Mouse (Mus musculus) liver, embryonic 13.5 days (tissue): Measurements from ENCODE around the gene Olfr494. TPM values are rescaled to one million over a fixed set of nuclear protein-coding genes. Genes with fewer than 3 reads are reported as not detected.

Experiments used
- ATAC-seq: fragments of 200-750 bp; cut with Nextera tagmentation; 2 replicates; pipeline ENCODE4 v1.8.0; 2017; ENCODE audit warnings: low read depth, mild to moderate bottlenecking, moderate number of reproducible peaks, moderate library complexity
- DNase-seq: peaks from one replicate; pipeline ENCODE4 v3.0.0; 2022
- H3K27ac ChIP-seq: fragments of 300-500 bp; sonication (generic); 2 replicates; pipeline ENCODE4 v1.5.1; 2015; ENCODE audit warnings: moderate library complexity, mild to moderate bottlenecking, inconsistent platforms
- H3K27me3 ChIP-seq: fragments of 300-500 bp; sonication (generic); 2 replicates; pipeline ENCODE4 v1.6.1; 2015; ENCODE audit warnings: mild to moderate bottlenecking, inconsistent platforms
- H3K36me3 ChIP-seq: fragments of 300-500 bp; sonication (generic); 2 replicates; pipeline ENCODE4 v1.6.1; 2015; ENCODE audit warnings: mild to moderate bottlenecking, inconsistent platforms
- H3K4me1 ChIP-seq: fragments of 300-500 bp; sonication (generic); replicated peaks from 2 replicates; pipeline ENCODE4 v1.6.1; 2015; ENCODE audit warnings: inconsistent platforms
- H3K4me2 ChIP-seq: fragments of 300-500 bp; sonication (generic); 2 replicates; pipeline ENCODE4 v1.6.1; 2015; ENCODE audit warnings: inconsistent platforms, mild to moderate bottlenecking, moderate library complexity
- H3K4me3 ChIP-seq: fragments of 300-500 bp; sonication (generic); replicated peaks from 2 replicates; pipeline ENCODE4 v1.5.1; 2015; ENCODE audit warnings: mild to moderate bottlenecking, inconsistent platforms
- H3K9ac ChIP-seq: fragments of 300-500 bp; sonication (generic); 2 replicates; pipeline ENCODE4 v1.6.1; 2015; ENCODE audit warnings: mild to moderate bottlenecking, inconsistent platforms
- H3K9me3 ChIP-seq: fragments of 300-500 bp; sonication (generic); replicated peaks from 2 replicates; pipeline ENCODE4 v1.6.1; 2016; ENCODE audit warnings: inconsistent platforms
- WGBS: fragments of 180-500 bp; shearing (Covaris S2); methylation state at CpG from one replicate; pipeline ENCODE4 v1.1.7; 2015; ENCODE audit not compliant: insufficient replicate concordance; 5-methylcytosine and 5-hydroxymethylcytosine counted together
- polyA plus RNA-seq: library from polyadenylated mRNA; unstranded; fragments of >200 nt; fragmentation: Nextera tagmentation; extraction: Ambion mirVana; gene quantifications from 2 replicates; pipeline ENCODE4 v1.2.1, GENCODE M21; 2015

The Olfr494 gene
- polyA plus RNA-seq: not detected in 2 replicates

DNA sequence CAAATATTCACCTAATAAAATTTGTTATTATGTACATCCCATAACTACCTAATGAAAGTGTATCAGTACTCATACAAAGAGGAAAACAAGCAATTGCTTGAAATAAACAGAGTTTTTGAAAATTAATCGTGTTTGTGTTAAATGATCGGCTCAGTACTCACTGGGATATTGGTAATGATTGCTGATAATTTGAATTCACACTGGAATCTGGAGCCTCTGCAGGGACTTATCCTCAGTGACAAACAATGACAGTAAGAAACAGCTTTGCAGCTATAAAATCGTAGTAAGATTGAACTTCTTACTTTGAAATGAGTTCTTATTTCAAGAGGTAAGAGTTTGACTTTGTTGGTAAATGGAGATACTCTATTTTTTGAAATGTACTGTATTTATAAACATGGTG lies at the start of gene Olfr494:
Gene Olfr494, plus strand, starts transcription at position 301 of the 400 bp plus-strand sequence.
- no peaks in the 10 kb centered on the region for H3K27me3 ChIP-seq
- no peak within 1 kb of the TSS for H3K4me2 ChIP-seq
- no peaks in the 10 kb centered on the region for H3K4me1 ChIP-seq
- ATAC-seq (no peak), DNase-seq (no peak)
- no peak within 1 kb of the TSS for H3K4me3 ChIP-seq
- no peak within 1 kb of the TSS for H3K27ac ChIP-seq
- H3K9me3 ChIP-seq: no peaks in the 10 kb centered on the region
- no peaks in the 10 kb centered on the region for H3K36me3 ChIP-seq
- WGBS: 53% methylated on average over 3 of the region's 3 CpGs
- H3K9ac ChIP-seq: no peak within 1 kb of the TSS

DNA sequence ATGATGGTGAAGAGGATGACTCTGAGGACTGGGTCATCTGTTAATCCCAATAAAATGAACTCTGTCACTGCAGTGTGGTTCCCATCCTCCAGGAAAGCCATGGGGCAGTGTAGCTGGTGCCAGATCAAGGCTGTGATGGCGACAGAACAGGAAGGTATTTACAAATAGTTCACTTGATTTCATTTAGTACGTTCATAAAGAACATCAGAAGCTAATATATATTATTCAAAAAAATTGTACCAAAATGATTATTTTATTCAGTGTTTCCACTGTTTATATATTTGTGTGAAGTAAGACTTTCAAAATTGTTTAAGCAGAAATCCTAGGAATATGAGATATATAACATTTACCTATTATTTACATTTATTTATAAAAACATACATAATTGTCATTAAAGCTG lies 41.6 kb upstream of the Olfr494 start, which contains the start of gene Olfr492:
Gene Olfr492, minus strand, starts transcription at position 101 of the 400 bp plus-strand sequence.
- Histone ChIP-seq H3K4me1 (no peaks in the 10 kb centered on the region), H3K4me3 (no peak within 1 kb of the TSS), H3K27me3 (no peaks in the 10 kb centered on the region), H3K9me3 (no peaks in the 10 kb centered on the region), H3K27ac (no peak within 1 kb of the TSS), H3K9ac (no peak within 1 kb of the TSS), H3K4me2 (no peak within 1 kb of the TSS), H3K36me3 (no peaks in the 10 kb centered on the region)
- DNase-seq: no peak
- ATAC-seq: no peak
- WGBS: 58% methylated on average over 2 of the region's 2 CpGs

DNA sequence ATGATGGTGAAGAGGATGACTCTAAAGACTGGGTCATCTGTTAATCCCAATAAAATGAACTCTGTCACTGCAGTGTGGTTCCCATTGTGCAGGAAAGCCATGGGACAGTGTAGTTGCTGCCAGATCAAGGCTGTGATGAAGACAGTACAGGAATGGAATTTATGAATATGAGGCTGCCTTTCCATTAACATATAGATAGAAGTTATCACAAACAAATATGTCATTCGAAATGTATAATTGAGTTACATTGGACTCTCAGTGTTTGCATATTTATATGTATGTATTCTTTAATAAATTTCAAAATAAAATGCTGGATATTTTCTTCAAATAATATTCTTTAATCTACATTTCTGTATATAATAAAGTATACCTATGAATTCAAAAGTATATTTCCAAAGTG lies 18.3 kb upstream of the Olfr494 start, which contains the start of gene Olfr493:
Gene Olfr493, minus strand, starts transcription at position 101 of the 400 bp plus-strand sequence.
- H3K27ac ChIP-seq: no peak within 1 kb of the TSS
- 32% methylated on average over 1 of the region's 1 CpGs for WGBS
- H3K4me1 ChIP-seq: no peaks in the 10 kb centered on the region
- DNase-seq (no peak), ATAC-seq (no peak)
- no peaks in the 10 kb centered on the region for H3K9me3 ChIP-seq
- H3K4me3 ChIP-seq: no peak within 1 kb of the TSS
- H3K9ac ChIP-seq: no peak within 1 kb of the TSS
- no peak within 1 kb of the TSS for H3K4me2 ChIP-seq
- H3K36me3 ChIP-seq: no peaks in the 10 kb centered on the region
- no peaks in the 10 kb centered on the region for H3K27me3 ChIP-seq

DNA sequence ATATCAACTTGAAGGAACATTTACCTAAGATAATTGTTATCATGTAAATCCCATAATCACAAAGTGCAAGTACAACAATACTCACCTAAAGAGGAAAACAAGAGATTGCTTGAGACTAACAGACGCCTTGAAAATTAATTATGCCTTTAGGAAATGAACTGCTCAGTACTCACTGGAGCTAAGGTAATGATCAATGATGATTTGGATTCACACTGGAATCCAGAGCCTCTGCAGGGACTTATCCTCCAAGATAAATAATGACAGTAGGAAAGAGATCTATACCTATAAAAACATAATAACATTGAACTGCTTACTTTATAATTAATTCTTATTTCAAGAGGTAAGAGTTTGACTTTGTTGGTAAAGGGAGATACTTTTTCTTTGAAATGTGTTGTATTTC lies 27.7 kb downstream of the Olfr494 start, which contains the start of gene Olfr495:
Gene Olfr495, plus strand, starts transcription at position 301 of the 400 bp plus-strand sequence.
- no peaks in the 10 kb centered on the region for H3K36me3 ChIP-seq
- no peak for DNase-seq
- ATAC-seq: no peak
- no peak within 1 kb of the TSS for H3K27ac ChIP-seq
- H3K27me3 ChIP-seq: no peaks in the 10 kb centered on the region
- H3K4me1 ChIP-seq: no peaks in the 10 kb centered on the region
- no peak within 1 kb of the TSS for H3K4me3 ChIP-seq
- no peaks in the 10 kb centered on the region for H3K9me3 ChIP-seq
- no peak within 1 kb of the TSS for H3K4me2 ChIP-seq
- no peak within 1 kb of the TSS for H3K9ac ChIP-seq
- 39% methylated on average over 1 of the region's 1 CpGs for WGBS

Other genes with a start within 250 kb of the Olfr494 start
- gene Olfr484, start 237.9 kb upstream of the Olfr494 start, polyA plus RNA-seq: not detected in 2 replicates
- gene Olfr485, start 205.5 kb upstream of the Olfr494 start, polyA plus RNA-seq: not detected in 2 replicates
- not detected in 2 replicates for gene Olfr486, start 192.6 kb upstream of the Olfr494 start, polyA plus RNA-seq
- not detected in 2 replicates for gene Olfr487, start 150.7 kb upstream of the Olfr494 start, polyA plus RNA-seq
- not detected in 2 replicates for gene Olfr488, start 107.0 kb upstream of the Olfr494 start, polyA plus RNA-seq
- gene Olfr490, start 76.4 kb upstream of the Olfr494 start, polyA plus RNA-seq: not detected in 2 replicates
- not detected in 2 replicates for gene Olfr491, start 51.9 kb upstream of the Olfr494 start, polyA plus RNA-seq
- gene Olfr492, start 41.7 kb upstream of the Olfr494 start, polyA plus RNA-seq: not detected in 2 replicates
- not detected in 2 replicates for gene Olfr493, start 18.4 kb upstream of the Olfr494 start, polyA plus RNA-seq
- not detected in 2 replicates for gene Olfr495, start 27.8 kb downstream of the Olfr494 start, polyA plus RNA-seq
- not detected in 2 replicates for gene Olfr497, start 55.1 kb downstream of the Olfr494 start, polyA plus RNA-seq
- gene Olfr498, start 100.0 kb downstream of the Olfr494 start, polyA plus RNA-seq: not detected in 2 replicates
- gene Olfr502, start 159.7 kb downstream of the Olfr494 start, polyA plus RNA-seq: not detected in 2 replicates
- not detected in 2 replicates for gene Olfr503, start 179.2 kb downstream of the Olfr494 start, polyA plus RNA-seq
- not detected in 2 replicates for gene Olfr504, start 200.5 kb downstream of the Olfr494 start, polyA plus RNA-seq
- gene Olfr506, start 245.5 kb downstream of the Olfr494 start, polyA plus RNA-seq: not detected in 2 replicates